Mouse (Mus musculus): ENCODE results near the gene Hsd3b7. TPM values are rescaled to one million over a fixed set of nuclear protein-coding genes. Genes with fewer than 3 reads are reported as not detected.

Hsd3b7 gene
- 14.7 and 22.5 TPM in 2 replicates for total RNA-seq (2012; rRNA removed)

DNA sequence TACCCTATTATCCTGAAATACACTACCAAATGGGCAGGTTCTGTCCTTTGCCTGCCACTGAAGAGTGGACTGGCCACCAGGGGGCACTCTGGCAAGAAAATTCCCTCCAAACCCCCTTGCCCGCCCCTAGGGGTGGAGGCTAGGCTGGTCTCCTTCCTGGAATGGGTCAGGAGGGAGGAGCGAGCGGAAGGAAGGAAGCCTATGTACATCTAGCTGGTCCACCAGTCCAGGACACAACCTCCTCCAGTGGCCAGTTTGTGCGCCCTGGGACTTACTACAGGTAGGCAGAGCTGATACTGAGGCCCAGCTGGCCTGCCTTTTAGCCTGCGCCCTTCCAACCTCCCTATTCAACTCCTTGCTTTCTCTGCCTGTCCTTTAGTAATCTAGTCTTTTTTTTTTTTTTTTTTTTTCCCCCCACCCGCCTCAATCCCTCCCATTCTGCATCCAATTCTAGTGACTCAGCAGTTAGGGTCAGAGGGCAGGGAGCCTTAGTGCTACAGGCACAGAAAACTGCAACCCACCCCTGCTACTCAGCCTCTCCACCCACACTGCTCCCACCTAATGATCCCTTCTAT is at the start of gene Hsd3b7:
Gene Hsd3b7, plus strand, starts transcription at position 170 of the 575 bp plus-strand sequence.
- in situ Hi-C loops (cut with MboI; ENCODE audit: low sequenced_read_pairs in 2 of 2, unreplicated experiment in 2 of 2): no loop called here
- Histone ChIP-seq H3K27ac (ENCODE audit: insufficient read depth, low read depth, low read length, poor library complexity, severe bottlenecking) (no peak within 1 kb of the TSS), H3K36me3 (ENCODE audit: control insufficient read depth, insufficient read depth, low read length, poor library complexity, severe bottlenecking) (peaks cover 50% of the 10 kb centered on the region), H3K9ac (ENCODE audit: insufficient read depth, low read depth, low read length, poor library complexity, severe bottlenecking) (peak within 1 kb of the TSS; percentile 40), H3K9me3 (ENCODE audit: control insufficient read depth, insufficient read depth, low read depth, low read length) (no peaks in the 10 kb centered on the region), H3K4me1 (ENCODE audit: control insufficient read depth in 2 of 2, insufficient read depth in 2 of 2, low read length in 2 of 2, poor library complexity in 1 of 2) (peaks cover 0 to 5% of the 10 kb centered on the region in 2 experiments; a peak in 1 of 4 replicates), H3K4me3 (ENCODE audit: insufficient read depth in 1 of 2, low read depth in 1 of 2, low read length in 2 of 2, poor library complexity in 1 of 2, severe bottlenecking in 1 of 2) (peak within 1 kb of the TSS; percentile 3 to 61; a peak in 3 of 4 replicates)
- TF ChIP-seq ZNF384 (IDR thresholded peaks at IDR 0.05; ENCODE audit: low read depth, low read length) (peak; percentile 61; the same call in 1 of the 2 replicates), ZC3H11A (IDR thresholded peaks at IDR 0.05; ENCODE audit: borderline replicate concordance, low read depth, low read length) (peak; percentile 60; the same call in 1 of the 2 replicates), CHD2 (IDR thresholded peaks at IDR 0.05; ENCODE audit: low read depth, low read length) (no peak; the same call in 1 of the 2 replicates), HCFC1 (IDR thresholded peaks at IDR 0.05; ENCODE audit: borderline replicate concordance, insufficient read depth, low read length) (0 out of 2 replicates have a peak, but pooled peaks have one; percentile 49), MAFK (IDR thresholded peaks at IDR 0.05; ENCODE audit: insufficient read depth, low read depth, low read length) (peak; percentile 24; the same call in 1 of the 2 replicates)
- DNase-seq (ENCODE audit: low read depth, low spot score): peak; percentile 92

- H3K27ac ChIP-seq (ENCODE audit: insufficient read depth, low read depth, low read length, poor library complexity, severe bottlenecking): no peak overlapping the region
- peaks cover 3 to 41% of the 10 kb centered on the region in 2 experiments for H3K4me1 ChIP-seq (ENCODE audit: control insufficient read depth in 2 of 2, insufficient read depth in 2 of 2, low read length in 2 of 2, poor library complexity in 1 of 2)
- in situ Hi-C loops (cut with MboI; ENCODE audit: low sequenced_read_pairs in 2 of 2, unreplicated experiment in 2 of 2): no loop called here
- no peaks in the 10 kb centered on the region for H3K9me3 ChIP-seq (ENCODE audit: control insufficient read depth, insufficient read depth, low read depth, low read length)
- peaks cover 77% of the 10 kb centered on the region for H3K36me3 ChIP-seq (ENCODE audit: control insufficient read depth, insufficient read depth, low read length, poor library complexity, severe bottlenecking)
- H3K9ac ChIP-seq (ENCODE audit: insufficient read depth, low read depth, low read length, poor library complexity, severe bottlenecking): peak overlapping the region; percentile 20; the same call in 1 of the 2 replicates
- no peak for DNase-seq (ENCODE audit: low read depth, low spot score)
- TF ChIP-seq HCFC1 (IDR thresholded peaks at IDR 0.05; ENCODE audit: borderline replicate concordance, insufficient read depth, low read length): no peak
- TF ChIP-seq ZC3H11A (IDR thresholded peaks at IDR 0.05; ENCODE audit: borderline replicate concordance, low read depth, low read length): no peak
- TF ChIP-seq MAFK (IDR thresholded peaks at IDR 0.05; ENCODE audit: insufficient read depth, low read depth, low read length): no peak
- TF ChIP-seq CHD2 (IDR thresholded peaks at IDR 0.05; ENCODE audit: low read depth, low read length): no peak
- no peak for TF ChIP-seq ZNF384 (IDR thresholded peaks at IDR 0.05; ENCODE audit: low read depth, low read length)
- peak overlapping the region in 1 of 2 experiments; percentile 49; a peak in 1 of 4 replicates for H3K4me3 ChIP-seq (ENCODE audit: insufficient read depth in 1 of 2, low read depth in 1 of 2, low read length in 2 of 2, poor library complexity in 1 of 2, severe bottlenecking in 1 of 2)
These were observed 48.8 kb upstream of the Hsd3b7 start for GRCm38 (mm10) chr7:127751619-127752018.

DNA sequence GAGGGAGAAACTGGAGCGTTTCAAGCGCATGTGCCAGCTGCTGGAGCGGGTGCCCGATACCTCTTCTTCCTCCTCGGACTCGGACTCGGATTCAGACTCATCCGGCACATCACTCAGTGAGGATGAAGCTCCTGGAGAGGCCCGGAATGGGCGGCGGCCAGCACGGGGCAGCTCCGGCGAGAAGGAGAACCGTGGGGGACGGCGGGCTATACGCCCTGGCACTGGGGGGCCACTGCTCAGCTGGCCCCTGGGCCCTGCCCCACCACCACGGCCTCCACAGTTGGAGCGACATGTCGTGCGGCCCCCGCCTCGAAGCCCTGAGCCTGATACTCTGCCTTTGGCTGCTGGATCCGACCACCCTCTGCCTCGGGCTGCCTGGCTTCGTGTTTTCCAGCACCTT is 48.3 kb upstream of the Hsd3b7 start:
- DNase-seq (ENCODE audit: low read depth, low spot score): no peak
- H3K4me3 ChIP-seq (ENCODE audit: insufficient read depth in 1 of 2, low read depth in 1 of 2, low read length in 2 of 2, poor library complexity in 1 of 2, severe bottlenecking in 1 of 2): peak overlapping the region in 1 of 2 experiments; percentile 49; a peak in 2 of 4 replicates
- no peak overlapping the region for H3K27ac ChIP-seq (ENCODE audit: insufficient read depth, low read depth, low read length, poor library complexity, severe bottlenecking)
- TF ChIP-seq ZC3H11A (IDR thresholded peaks at IDR 0.05; ENCODE audit: borderline replicate concordance, low read depth, low read length) (no peak), MAFK (IDR thresholded peaks at IDR 0.05; ENCODE audit: insufficient read depth, low read depth, low read length) (no peak), HCFC1 (IDR thresholded peaks at IDR 0.05; ENCODE audit: borderline replicate concordance, insufficient read depth, low read length) (no peak), CHD2 (IDR thresholded peaks at IDR 0.05; ENCODE audit: low read depth, low read length) (no peak), ZNF384 (IDR thresholded peaks at IDR 0.05; ENCODE audit: low read depth, low read length) (no peak)
- peaks cover 81% of the 10 kb centered on the region for H3K36me3 ChIP-seq (ENCODE audit: control insufficient read depth, insufficient read depth, low read length, poor library complexity, severe bottlenecking)
- in situ Hi-C loops (cut with MboI; ENCODE audit: low sequenced_read_pairs in 2 of 2, unreplicated experiment in 2 of 2): no loop called here
- H3K9me3 ChIP-seq (ENCODE audit: control insufficient read depth, insufficient read depth, low read depth, low read length): no peaks in the 10 kb centered on the region
- H3K4me1 ChIP-seq (ENCODE audit: control insufficient read depth in 2 of 2, insufficient read depth in 2 of 2, low read length in 2 of 2, poor library complexity in 1 of 2): peaks cover 3 to 41% of the 10 kb centered on the region in 2 experiments
- H3K9ac ChIP-seq (ENCODE audit: insufficient read depth, low read depth, low read length, poor library complexity, severe bottlenecking): peak overlapping the region; percentile 20

- no peak overlapping the region for H3K4me3 ChIP-seq (ENCODE audit: insufficient read depth in 1 of 2, low read depth in 1 of 2, low read length in 2 of 2, poor library complexity in 1 of 2, severe bottlenecking in 1 of 2)
- no peak for DNase-seq (ENCODE audit: low read depth, low spot score)
- no peak for TF ChIP-seq ZNF384 (IDR thresholded peaks at IDR 0.05; ENCODE audit: low read depth, low read length)
- no peak for TF ChIP-seq CHD2 (IDR thresholded peaks at IDR 0.05; ENCODE audit: low read depth, low read length)
- TF ChIP-seq HCFC1 (IDR thresholded peaks at IDR 0.05; ENCODE audit: borderline replicate concordance, insufficient read depth, low read length): no peak
- no peak for TF ChIP-seq MAFK (IDR thresholded peaks at IDR 0.05; ENCODE audit: insufficient read depth, low read depth, low read length)
- no peak for TF ChIP-seq ZC3H11A (IDR thresholded peaks at IDR 0.05; ENCODE audit: borderline replicate concordance, low read depth, low read length)
- H3K36me3 ChIP-seq (ENCODE audit: control insufficient read depth, insufficient read depth, low read length, poor library complexity, severe bottlenecking): peaks cover 90% of the 10 kb centered on the region
- peaks cover 3 to 41% of the 10 kb centered on the region in 2 experiments for H3K4me1 ChIP-seq (ENCODE audit: control insufficient read depth in 2 of 2, insufficient read depth in 2 of 2, low read length in 2 of 2, poor library complexity in 1 of 2)
- no peak overlapping the region for H3K9ac ChIP-seq (ENCODE audit: insufficient read depth, low read depth, low read length, poor library complexity, severe bottlenecking)
- no peaks in the 10 kb centered on the region for H3K9me3 ChIP-seq (ENCODE audit: control insufficient read depth, insufficient read depth, low read depth, low read length)
- in situ Hi-C loops (cut with MboI; ENCODE audit: low sequenced_read_pairs in 2 of 2, unreplicated experiment in 2 of 2): no loop called here
- H3K27ac ChIP-seq (ENCODE audit: insufficient read depth, low read depth, low read length, poor library complexity, severe bottlenecking): no peak overlapping the region
These were observed 47.2 kb upstream of the Hsd3b7 start for GRCm38 (mm10) chr7:127753158-127753557.

Data from ES-E14 (cell line).